Mouse (Mus musculus): ENCODE results near the gene Adgrl2.

Gene Adgrl2

GRCm38 (mm10) chr3:148881431-148881830 is 108.9 kb downstream of the Adgrl2 start:
- no peak for DNase-seq (ENCODE audit: low spot score)

GRCm38 (mm10) chr3:148872563-148872962 is 117.8 kb downstream of the Adgrl2 start:
- DNase-seq (ENCODE audit: low spot score), result no peak

DNA sequence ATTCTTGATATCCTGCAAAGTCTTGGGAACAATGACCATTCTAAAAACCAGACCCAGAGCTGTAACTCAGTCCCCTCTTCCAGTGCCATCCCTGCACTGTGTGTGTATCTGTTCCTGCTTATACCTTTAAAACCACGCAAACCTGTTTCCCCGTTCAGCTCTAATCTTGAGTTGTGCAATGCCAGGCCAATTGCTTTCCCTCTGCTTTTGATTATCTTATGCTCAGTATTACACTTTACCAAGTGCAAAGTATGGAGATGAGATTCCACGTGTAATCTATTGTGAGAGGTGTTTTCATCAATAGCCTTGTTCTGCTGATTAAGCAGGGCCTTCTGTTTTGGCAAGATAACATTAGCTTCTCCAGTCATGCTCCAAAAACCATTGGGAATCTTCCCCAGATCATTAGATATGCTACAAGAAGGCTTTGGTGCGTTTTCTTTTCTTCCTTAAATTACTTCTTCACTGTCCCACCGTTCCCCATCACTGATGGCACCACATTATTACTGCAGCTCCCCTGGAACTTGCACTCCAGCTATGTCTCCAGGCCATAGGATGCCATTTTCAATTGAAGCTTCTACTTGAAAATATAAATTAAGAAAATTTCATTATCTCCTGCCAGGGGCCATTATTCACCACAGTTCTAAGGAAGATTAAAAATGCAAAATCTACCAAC is 118.4 kb downstream of the Adgrl2 start:
- no peak for DNase-seq (ENCODE audit: low spot score)

DNA sequence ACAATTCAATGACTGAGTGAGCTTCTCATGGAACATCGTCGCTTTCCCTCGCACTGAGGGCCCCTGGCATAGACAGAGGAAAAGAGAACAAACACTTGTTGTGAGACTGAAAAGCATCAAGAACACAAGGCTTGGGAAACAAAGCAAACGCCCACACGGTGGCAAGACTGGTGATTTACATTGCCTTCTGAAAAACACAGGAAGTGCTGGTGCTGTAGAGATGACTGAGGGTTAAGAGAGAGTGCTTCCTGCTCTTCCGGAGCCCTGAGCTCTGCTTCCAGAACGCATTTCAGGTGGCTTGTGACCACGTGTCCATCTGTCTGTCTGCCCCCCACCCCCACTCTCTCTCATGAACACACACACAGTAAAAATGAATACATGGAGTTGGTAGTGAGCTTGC is 122.7 kb downstream of the Adgrl2 start:
- DNase-seq (ENCODE audit: low spot score), result peak; percentile 11

DNA sequence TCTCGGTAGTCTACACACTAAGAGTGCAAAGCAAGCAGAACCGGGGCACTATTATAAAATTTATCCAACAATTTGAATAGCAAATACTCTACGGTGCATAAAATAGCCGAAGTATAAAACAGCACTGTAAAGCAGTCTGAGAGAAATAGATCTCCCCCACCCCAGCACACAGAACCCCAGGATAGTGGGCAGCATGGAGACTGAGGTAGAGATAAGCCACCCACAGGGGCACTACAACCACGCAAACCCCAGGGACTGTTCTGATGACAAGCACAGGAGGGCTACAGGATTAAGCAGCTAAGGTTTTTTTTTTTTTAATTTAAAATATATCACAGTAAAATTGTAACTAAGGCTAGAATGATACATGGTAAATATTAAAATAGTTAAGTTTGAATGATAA is 123.7 kb downstream of the Adgrl2 start:
- DNase-seq (ENCODE audit: low spot score), result no peak

GRCm38 (mm10) chr3:148866053-148866452 is 124.3 kb downstream of the Adgrl2 start:
- no peak for DNase-seq (ENCODE audit: low spot score)

DNA sequence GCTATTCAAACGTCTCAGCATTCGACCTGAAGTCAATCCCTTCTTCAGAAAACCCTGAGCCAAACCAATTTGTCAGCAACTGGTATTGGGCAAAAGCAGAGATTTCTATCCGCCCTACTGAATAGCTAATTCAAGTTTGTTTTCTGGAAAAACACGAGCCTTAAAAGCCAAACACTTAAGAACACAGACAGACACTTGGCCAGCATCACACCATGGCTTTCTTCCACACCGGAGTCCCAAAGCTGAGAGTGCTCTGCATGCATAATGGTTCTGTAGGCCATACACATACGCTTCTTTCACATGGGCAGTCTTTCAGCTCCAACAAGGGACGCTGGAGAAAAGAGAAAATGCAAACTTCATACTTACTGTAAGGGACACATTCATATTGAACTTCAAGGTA is 125.1 kb downstream of the Adgrl2 start:
- DNase-seq (ENCODE audit: low spot score), result no peak

GRCm38 (mm10) chr3:148861860-148862259 is 128.5 kb downstream of the Adgrl2 start:
- no peak for DNase-seq (ENCODE audit: low spot score)

GRCm38 (mm10) chr3:148854306-148854910 is 135.9 kb downstream of the Adgrl2 start:
- DNase-seq (ENCODE audit: low spot score), result no peak

DNA sequence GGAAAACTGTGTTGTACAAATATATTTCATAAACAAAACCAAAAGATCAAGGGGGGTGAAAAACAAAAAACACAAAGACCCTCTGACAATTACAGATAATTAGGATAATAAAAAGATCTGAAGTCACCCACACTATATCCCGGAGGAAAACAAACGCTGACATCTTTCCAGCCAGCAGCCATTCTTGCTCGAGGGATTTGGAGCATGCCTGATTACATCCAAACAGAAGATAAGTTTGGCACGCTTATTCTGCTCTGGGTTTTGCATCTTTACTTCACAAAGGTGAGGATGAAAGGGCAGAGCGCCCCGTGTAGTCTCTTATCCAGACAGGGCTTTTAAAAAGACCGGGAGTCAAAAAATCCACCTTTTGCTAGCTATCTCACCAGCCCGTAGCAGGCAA is 137.0 kb downstream of the Adgrl2 start:
- DNase-seq (ENCODE audit: low spot score), result no peak

DNA sequence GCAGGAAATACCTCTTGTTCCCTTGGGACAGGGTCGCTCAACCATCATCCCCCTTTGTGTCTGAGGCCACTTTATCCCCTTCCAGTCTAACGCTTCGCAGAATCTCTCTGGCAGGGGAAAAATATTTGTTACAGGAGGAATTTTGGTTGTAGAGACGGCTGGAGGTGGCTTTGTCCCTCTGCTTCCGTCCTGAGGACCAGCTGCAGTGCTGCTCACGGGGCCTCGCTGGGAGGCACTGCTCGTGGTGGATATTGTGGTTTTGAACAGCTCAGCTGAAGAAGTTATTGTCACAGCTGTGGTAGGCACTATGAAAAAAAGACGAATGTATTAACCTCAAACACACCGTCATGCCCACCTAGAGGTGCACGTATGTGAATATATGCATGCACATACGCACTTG is 137.8 kb downstream of the Adgrl2 start:
- DNase-seq (ENCODE audit: low spot score), result no peak

GRCm38 (mm10) chr3:148850821-148851220 is 139.5 kb downstream of the Adgrl2 start:
- DNase-seq (ENCODE audit: low spot score), result no peak

GRCm38 (mm10) chr3:148848366-148848765 is 142.0 kb downstream of the Adgrl2 start:
- DNase-seq (ENCODE audit: low spot score), result no peak

DNA sequence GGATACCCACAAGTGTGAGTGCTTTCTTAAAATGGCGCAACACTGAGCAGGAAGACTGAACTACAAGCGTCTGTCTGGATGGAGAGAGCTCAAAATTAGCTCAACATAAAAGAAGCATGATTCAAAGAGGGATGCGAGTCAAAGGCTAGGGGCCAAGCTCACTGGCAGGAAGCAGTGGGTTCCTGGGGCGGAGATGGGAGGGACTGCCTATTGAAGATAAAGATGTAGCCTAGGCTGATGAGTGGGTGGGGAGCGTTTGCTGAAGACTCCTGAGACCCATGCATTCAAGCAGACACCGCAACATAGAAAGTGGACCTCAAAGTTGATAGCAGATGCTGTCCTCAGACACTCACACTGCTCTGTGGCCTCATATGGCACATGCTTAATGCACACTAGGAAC is 146.2 kb downstream of the Adgrl2 start:
- DNase-seq (ENCODE audit: low spot score), result no peak

- no peak for DNase-seq (ENCODE audit: low spot score)
These were observed 147.8 kb downstream of the Adgrl2 start for GRCm38 (mm10) chr3:148842533-148842932.

- no peak for DNase-seq (ENCODE audit: low spot score)
These were observed 151.5 kb downstream of the Adgrl2 start for GRCm38 (mm10) chr3:148838835-148839296.

GRCm38 (mm10) chr3:148838095-148838834 is 152.1 kb downstream of the Adgrl2 start:
- no peak for DNase-seq (ENCODE audit: low spot score)

DNA sequence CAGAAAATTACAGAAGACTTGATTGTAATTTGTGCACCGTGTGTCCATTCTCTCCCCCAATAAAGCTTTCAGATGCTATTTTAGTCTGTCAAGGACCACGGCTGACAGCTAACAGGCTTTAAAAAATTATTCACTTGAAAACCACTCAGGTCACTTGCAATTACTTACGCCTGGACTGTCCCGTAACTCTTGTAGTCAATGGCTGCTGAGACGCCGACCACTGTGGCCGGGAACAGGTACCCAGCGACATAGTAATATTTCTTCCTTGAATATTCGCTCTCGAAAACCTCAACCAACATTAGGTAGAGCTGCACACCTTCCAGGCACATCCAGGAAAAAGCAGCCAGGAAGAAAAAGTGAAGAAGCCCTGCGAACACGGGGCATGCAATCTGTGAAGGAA is 155.2 kb downstream of the Adgrl2 start:
- DNase-seq (ENCODE audit: low spot score), result no peak

GRCm38 (mm10) chr3:148833070-148833769 is 157.1 kb downstream of the Adgrl2 start:
- no peak for DNase-seq (ENCODE audit: low spot score)

- DNase-seq (ENCODE audit: low spot score), result no peak
These were observed 158.4 kb downstream of the Adgrl2 start for GRCm38 (mm10) chr3:148832001-148832400.

DNA sequence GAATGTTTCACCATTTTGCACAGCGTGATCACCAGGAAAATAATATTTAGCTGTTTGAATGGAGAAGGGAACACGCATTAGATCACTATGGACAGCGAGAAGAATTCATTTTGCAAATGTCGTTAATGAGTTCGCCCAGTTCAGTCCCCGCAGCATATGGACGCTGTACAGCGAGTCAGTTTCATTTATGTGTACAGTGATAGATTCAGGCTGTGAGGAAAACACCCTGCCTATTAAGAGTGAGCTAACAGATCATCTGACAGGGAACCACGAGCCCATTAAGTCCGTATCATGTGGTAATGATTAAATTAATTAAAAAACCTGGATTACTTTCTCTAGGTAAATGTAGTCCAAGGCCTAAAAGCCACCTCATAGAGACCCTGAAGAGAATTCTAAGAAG is 161.8 kb downstream of the Adgrl2 start:
- DNase-seq (ENCODE audit: low spot score), result no peak

DNA sequence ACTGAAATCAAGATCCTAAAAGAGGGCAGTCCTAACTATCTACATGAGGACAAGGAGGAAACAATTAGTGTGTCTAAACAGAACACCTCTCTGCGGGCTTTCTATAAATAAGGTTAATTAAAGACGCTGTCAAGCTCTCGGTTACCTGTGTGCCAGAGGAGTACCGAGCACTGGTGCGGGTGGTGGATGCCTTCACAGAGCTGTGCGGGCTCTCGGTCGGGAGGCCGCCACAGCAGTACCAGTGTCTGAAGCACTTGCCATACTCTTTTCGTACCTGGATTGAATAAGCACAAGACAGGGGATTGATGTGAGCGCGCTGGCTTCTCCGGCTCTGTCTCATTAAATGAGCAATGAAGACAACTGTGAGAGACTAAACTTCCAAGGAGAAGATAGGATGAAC is 166.8 kb downstream of the Adgrl2 start:
- DNase-seq (ENCODE audit: low spot score), result no peak

DNA sequence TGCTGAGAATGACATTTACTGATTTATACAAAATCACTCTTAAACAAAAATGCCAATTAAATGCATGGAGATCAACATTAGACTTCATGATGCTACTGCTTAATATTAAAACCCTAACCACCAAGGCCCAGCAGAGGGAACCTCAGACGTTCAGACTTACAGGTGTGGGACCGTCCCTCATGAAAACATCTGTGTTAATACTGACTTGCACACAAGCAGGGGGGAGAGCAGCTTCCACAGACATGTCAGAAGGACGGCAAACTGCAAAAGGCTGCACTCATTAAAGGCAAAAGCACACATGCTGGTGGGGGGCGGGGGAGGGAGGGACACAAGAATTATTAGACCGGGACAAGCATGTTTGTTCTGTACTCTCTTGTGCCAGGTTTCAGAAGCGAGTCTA is 168.7 kb downstream of the Adgrl2 start:
- no peak for DNase-seq (ENCODE audit: low spot score)

All from yolk sac, embryonic 10.5 days (tissue).